ENCODE assay signal across 10 mouse cellular contexts in the genomic region with DNA sequence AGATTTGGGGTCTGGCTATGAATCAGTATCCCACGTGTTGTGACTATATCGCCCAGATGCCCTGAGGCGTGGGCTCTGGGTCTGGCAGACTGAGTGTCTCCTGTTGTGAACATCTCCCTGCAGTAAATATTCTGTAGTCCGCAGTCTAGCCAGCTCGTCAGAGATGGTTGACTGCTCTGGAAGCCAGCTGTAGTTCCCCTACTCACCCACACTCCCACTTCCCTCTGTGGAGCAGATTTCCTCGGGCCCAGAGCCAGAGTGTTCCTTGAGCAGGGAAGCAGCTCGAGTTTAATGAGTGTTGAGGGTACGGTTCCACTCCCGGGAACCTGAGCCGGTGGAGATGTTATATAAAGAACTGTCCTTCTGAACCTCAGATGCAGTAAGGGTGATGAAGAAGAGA.
DNase-seq lines count a peak whose midpoint lies in the region; ATAC-seq lines count a peak whose summit lies in the region.
"Had no signal": no experiment of that assay in that cellular context is flagged by ENCODE, and none has a peak within 500 bp of the region (broad histone marks: within the 10 kb centered on the region; RNA-seq: fewer than 3 reads in every experiment).

No protein-coding gene starts in this region.

- peak; percentile 75 for DNase-seq in brain, adult 2 months (ENCODE audit: low read depth, low spot score)
- peak; percentile 55 to 57 for DNase-seq in left cerebral cortex, postnatal 14 days (ENCODE audit: low spot score in 2 of 2)
- DNase-seq in heart, postnatal 25 days (ENCODE audit: low spot score) = no peak
- DNase-seq in hindbrain, embryonic 14.5 days (ENCODE audit: low spot score) = no peak
- no peak for DNase-seq in liver

- H3K4me3 ChIP-seq in hindbrain, embryonic 15.5 days = no peak overlapping the region
- H3K4me3 ChIP-seq in hindbrain, embryonic 16.5 days (ENCODE audit: low read length) = no peak overlapping the region
- no peak overlapping the region for H3K4me3 ChIP-seq in kidney, embryonic 14.5 days (ENCODE audit: low read length)
- no peak overlapping the region for H3K4me3 ChIP-seq in hindbrain, embryonic 14.5 days (replicated peaks; ENCODE audit: low read length)
- H3K4me3 ChIP-seq: hindbrain, embryonic 10.5 days had no signal

- ATAC-seq in hindbrain, embryonic 15.5 days (ENCODE audit: low FRiP score, low read depth) = peak; percentile 48; the same call in 1 of the 2 replicates
- no peak for ATAC-seq in hindbrain, embryonic 16.5 days
- peak; percentile 95 for ATAC-seq in kidney, embryonic 14.5 days (ENCODE audit: low FRiP score, low TSS enrichment)
- no peak; the same call in 1 of the 2 replicates for ATAC-seq in hindbrain, embryonic 14.5 days (ENCODE audit: low FRiP score)
- ATAC-seq: CD4-positive, CD25-positive, alpha-beta regulatory T cell, adult 4 months had no signal

- H3K9ac ChIP-seq in hindbrain, embryonic 15.5 days = no peak overlapping the region
- H3K9ac ChIP-seq in hindbrain, embryonic 16.5 days (ENCODE audit: low read depth, low read length) = no peak overlapping the region
- no peak overlapping the region for H3K9ac ChIP-seq in kidney, embryonic 14.5 days (ENCODE audit: low read depth, low read length)
- H3K9ac ChIP-seq in hindbrain, embryonic 14.5 days = no peak overlapping the region

- 42% methylated on average over 10 of the region's 10 CpGs for WGBS in hindbrain, embryonic 15.5 days
- WGBS in hindbrain, embryonic 16.5 days = 40% methylated on average over 10 of the region's 10 CpGs
- 10% methylated on average over 10 of the region's 10 CpGs for WGBS in kidney, embryonic 14.5 days
- WGBS in hindbrain, embryonic 14.5 days = 50% methylated on average over 10 of the region's 10 CpGs

- no peaks in the 10 kb centered on the region for H3K27me3 ChIP-seq in hindbrain, embryonic 15.5 days
- no peaks in the 10 kb centered on the region for H3K27me3 ChIP-seq in hindbrain, embryonic 16.5 days (replicated peaks; ENCODE audit: control insufficient read depth, insufficient read depth, low read length)
- H3K27me3 ChIP-seq in kidney, embryonic 14.5 days (ENCODE audit: control insufficient read depth, insufficient read depth, low read length) = no peaks in the 10 kb centered on the region
- no peaks in the 10 kb centered on the region for H3K27me3 ChIP-seq in hindbrain, embryonic 14.5 days (ENCODE audit: control insufficient read depth, insufficient read depth, low read length)

- H3K4me1 ChIP-seq in hindbrain, embryonic 15.5 days (replicated peaks) = peaks cover 6% of the 10 kb centered on the region; the same call in 1 of the 2 replicates
- H3K4me1 ChIP-seq in hindbrain, embryonic 16.5 days (ENCODE audit: control insufficient read depth, insufficient read depth, low read depth, low read length) = no peaks in the 10 kb centered on the region; the same call in 1 of the 2 replicates
- H3K4me1 ChIP-seq in kidney, embryonic 14.5 days (ENCODE audit: control insufficient read depth, insufficient read depth, low read length) = peaks cover 27% of the 10 kb centered on the region
- no peaks in the 10 kb centered on the region for H3K4me1 ChIP-seq in hindbrain, embryonic 14.5 days (replicated peaks; ENCODE audit: control insufficient read depth, insufficient read depth, low read length)

- H3K9me3 ChIP-seq in hindbrain, embryonic 15.5 days = no peaks in the 10 kb centered on the region
- H3K9me3 ChIP-seq in hindbrain, embryonic 16.5 days (ENCODE audit: control insufficient read depth, low read length) = no peaks in the 10 kb centered on the region
- no peaks in the 10 kb centered on the region for H3K9me3 ChIP-seq in kidney, embryonic 14.5 days (ENCODE audit: control insufficient read depth, low read length)
- no peaks in the 10 kb centered on the region for H3K9me3 ChIP-seq in hindbrain, embryonic 14.5 days (ENCODE audit: control insufficient read depth, low read length)
- H3K9me3 ChIP-seq: hindbrain, embryonic 10.5 days had no signal

- H3K27ac ChIP-seq in hindbrain, embryonic 15.5 days (replicated peaks) = no peak overlapping the region
- H3K27ac ChIP-seq in hindbrain, embryonic 16.5 days (ENCODE audit: low read depth, low read length) = no peak overlapping the region; the same call in 1 of the 2 replicates
- peak overlapping the region; percentile 8; the same call in 1 of the 2 replicates for H3K27ac ChIP-seq in kidney, embryonic 14.5 days (ENCODE audit: low read depth, low read length)
- H3K27ac ChIP-seq in hindbrain, embryonic 14.5 days = no peak overlapping the region
- H3K27ac ChIP-seq: hindbrain, embryonic 10.5 days had no signal

- no peak overlapping the region for H3K4me2 ChIP-seq in hindbrain, embryonic 15.5 days
- no peak overlapping the region for H3K4me2 ChIP-seq in hindbrain, embryonic 16.5 days (ENCODE audit: low read length)
- 0 out of 2 replicates have a peak overlapping the region, but pooled peaks have one; percentile 5 for H3K4me2 ChIP-seq in kidney, embryonic 14.5 days (replicated peaks; ENCODE audit: low read depth, low read length)
- H3K4me2 ChIP-seq in hindbrain, embryonic 14.5 days (replicated peaks) = no peak overlapping the region

- intact Hi-C loops in left cerebral cortex, postnatal 14 days (cut with DNase I) = no loop called here
- intact Hi-C loops in heart, postnatal 25 days (cut with DNase I) = no loop called here

- H3K36me3 ChIP-seq in hindbrain, embryonic 15.5 days = no peaks in the 10 kb centered on the region
- H3K36me3 ChIP-seq in hindbrain, embryonic 16.5 days (ENCODE audit: control insufficient read depth, insufficient read depth, low read length) = peaks cover 4% of the 10 kb centered on the region; the same call in 1 of the 2 replicates
- H3K36me3 ChIP-seq in kidney, embryonic 14.5 days (ENCODE audit: control insufficient read depth, insufficient read depth, low read length) = peaks cover 8% of the 10 kb centered on the region; the same call in 1 of the 2 replicates
- H3K36me3 ChIP-seq in hindbrain, embryonic 14.5 days (replicated peaks; ENCODE audit: control insufficient read depth, insufficient read depth) = no peaks in the 10 kb centered on the region
- H3K36me3 ChIP-seq: hindbrain, embryonic 10.5 days had no signal

Comparison
In these comparisons a context has a peak if more than half of its experiments do, and no peak if none do; other contexts are left out.
1. ATAC-seq: peak in hindbrain, embryonic 15.5 days (single experiment) and kidney, embryonic 14.5 days (single experiment); none in hindbrain, embryonic 16.5 days (single experiment) and hindbrain, embryonic 14.5 days (single experiment).
2. DNase-seq: peak in brain, adult 2 months (single experiment) and left cerebral cortex, postnatal 14 days (2 of 2); none in heart, postnatal 25 days (single experiment), hindbrain, embryonic 14.5 days (single experiment) and liver (single experiment).